Mouse (Mus musculus) MEL (cell line): ENCODE measurements around the gene Tmem181a.
"Not testable (repeated sequence)": the region's sequence is repeated elsewhere in the genome, so short reads cannot be mapped to it uniquely, and the experiment has no call there.

ENCODE experiments used
- CTCF ChIP-seq, 3 experiments: IDR thresholded peaks in 2 of 3; conservative IDR thresholded peaks in 1 of 3; 2 replicates each; pipeline ENCODE4 v1.5.1; 2011 to 2012; ENCODE audit warnings: low read length in 3 of 3, low read depth in 2 of 3, mild to moderate bottlenecking in 2 of 3, improper control_type of control experiment in 1 of 3, inconsistent platforms in 1 of 3, mixed read lengths in 1 of 3, moderate library complexity in 1 of 3; ENCODE audit not compliant: control insufficient read depth in 1 of 3, insufficient read depth in 1 of 3, poor library complexity in 1 of 3, severe bottlenecking in 1 of 3
- EP300 ChIP-seq, 2 experiments: IDR thresholded peaks; 2 replicates each; pipeline ENCODE4 v1.6.1; 2011; ENCODE audit warnings: improper control_type of control experiment in 2 of 2, low read length in 2 of 2, low read depth in 1 of 2, mild to moderate bottlenecking in 1 of 2
- GATA1 ChIP-seq: IDR thresholded peaks from 2 replicates; pipeline ENCODE4 v1.6.1; 2011; ENCODE audit warnings: low read depth, low read length, improper control_type of control experiment
- MYC ChIP-seq: IDR thresholded peaks from 2 replicates; pipeline ENCODE4 v1.6.1; 2011; ENCODE audit warnings: low read depth, mild to moderate bottlenecking, low read length, improper control_type of control experiment, moderate library complexity
- POLR2A ChIP-seq, 2 experiments: IDR thresholded peaks; 2 replicates each; pipeline ENCODE4 v1.6.1; 2011 to 2012; ENCODE audit warnings: low read length in 2 of 2, mild to moderate bottlenecking in 2 of 2, control low read depth in 1 of 2, improper control_type of control experiment in 1 of 2, low read depth in 1 of 2, moderate library complexity in 1 of 2; ENCODE audit not compliant: control insufficient read depth in 1 of 2, insufficient read depth in 1 of 2, poor library complexity in 1 of 2
- TCF12 ChIP-seq: IDR thresholded peaks from 2 replicates; pipeline ENCODE4 v1.6.1; 2014; ENCODE audit warnings: low read depth, mild to moderate bottlenecking, inconsistent platforms, low read length, improper control_type of control experiment, moderate library complexity
- ZC3H11A ChIP-seq: IDR thresholded peaks from 2 replicates; pipeline ENCODE4 v1.6.1; 2012; ENCODE audit warnings: low read depth, mild to moderate bottlenecking, inconsistent platforms, low read length, improper control_type of control experiment

DNA sequence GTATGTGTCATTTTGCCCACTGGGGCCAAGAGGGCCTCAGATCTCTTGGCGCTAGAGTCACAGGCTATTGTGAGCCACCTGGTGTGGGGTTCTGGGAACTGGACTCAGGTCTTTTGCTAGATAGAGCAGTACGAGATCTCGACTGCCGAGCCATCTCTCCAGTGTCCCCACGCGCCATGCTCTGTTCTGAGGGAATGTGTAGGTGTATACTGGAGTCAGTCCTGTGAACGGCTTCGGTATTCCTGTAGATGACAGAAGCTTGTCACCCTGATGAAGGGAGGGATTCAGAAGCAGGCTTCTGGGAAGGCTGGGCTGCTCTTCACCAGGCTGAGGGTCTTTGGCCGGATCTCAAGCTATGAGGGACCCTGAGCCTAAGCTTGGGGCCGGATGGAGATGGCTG, 23.1 kb downstream of the Tmem181a start:
- not testable (repeated sequence) for TF ChIP-seq CTCF (IDR thresholded peaks at IDR 0.05 in 2 of 3, conservative IDR thresholded peaks at IDR 0.05 in 1 of 3; ENCODE audit: control insufficient read depth in 1 of 3, insufficient read depth in 1 of 3, low read depth in 2 of 3, low read length in 3 of 3, poor library complexity in 1 of 3, severe bottlenecking in 1 of 3); GATA1; ZC3H11A; EP300 (IDR thresholded peaks at IDR 0.05; ENCODE audit: low read depth in 1 of 2, low read length in 2 of 2); TCF12; POLR2A (IDR thresholded peaks at IDR 0.05; ENCODE audit: control insufficient read depth in 1 of 2, insufficient read depth in 1 of 2, low read depth in 1 of 2, low read length in 2 of 2, poor library complexity in 1 of 2); MYC
